Mouse (Mus musculus) midbrain, embryonic 15.5 days (tissue): ENCODE measurements around the gene Phf23. TPM values are rescaled to one million over a fixed set of nuclear protein-coding genes. Genes with fewer than 3 reads are reported as not detected.
"Not testable (repeated sequence)": the region's sequence is repeated elsewhere in the genome, so short reads cannot be mapped to it uniquely, and the experiment has no call there.

ENCODE experiments used
- ATAC-seq: fragments of 200-750 bp; cut with Nextera tagmentation; replicated peaks from 2 replicates; pipeline ENCODE4 v1.8.0; 2017; ENCODE audit warnings: moderate TSS enrichment
- H3K27ac ChIP-seq: fragments of 300-500 bp; sonication (generic); 2 replicates; pipeline ENCODE4 v1.5.1; 2015; ENCODE audit warnings: mild to moderate bottlenecking, inconsistent platforms
- H3K27me3 ChIP-seq: fragments of 300-500 bp; sonication (generic); replicated peaks from 2 replicates; pipeline ENCODE4 v1.6.1; 2015; ENCODE audit warnings: inconsistent platforms
- H3K36me3 ChIP-seq: fragments of 300-500 bp; sonication (generic); replicated peaks from 2 replicates; pipeline ENCODE4 v1.6.1; 2015; ENCODE audit warnings: inconsistent platforms
- H3K4me1 ChIP-seq: fragments of 300-500 bp; sonication (generic); 2 replicates; pipeline ENCODE4 v1.6.1; 2015; ENCODE audit warnings: inconsistent platforms
- H3K4me2 ChIP-seq: fragments of 300-500 bp; sonication (generic); 2 replicates; pipeline ENCODE4 v1.6.1; 2015; ENCODE audit warnings: inconsistent platforms, mild to moderate bottlenecking, moderate library complexity
- H3K4me3 ChIP-seq: fragments of 300-500 bp; sonication (generic); 2 replicates; pipeline ENCODE4 v1.5.1; 2015; ENCODE audit warnings: mild to moderate bottlenecking, inconsistent platforms
- H3K9ac ChIP-seq: fragments of 300-500 bp; sonication (generic); 2 replicates; pipeline ENCODE4 v1.6.1; 2015; ENCODE audit warnings: mild to moderate bottlenecking, inconsistent platforms
- H3K9me3 ChIP-seq: fragments of 300-500 bp; sonication (generic); 2 replicates; pipeline ENCODE4 v1.6.1; 2016; ENCODE audit warnings: inconsistent platforms
- WGBS: fragments of 180-500 bp; shearing (Covaris S2); methylation state at CpG from one replicate; pipeline ENCODE4 v1.1.7; 2015; ENCODE audit warnings: mixed read lengths; 5-methylcytosine and 5-hydroxymethylcytosine counted together
- polyA plus RNA-seq: library from polyadenylated mRNA; unstranded; fragments of >200 nt; fragmentation: Nextera tagmentation; extraction: Ambion mirVana; gene quantifications from 2 replicates; pipeline ENCODE4 v1.2.1, GENCODE M21; 2015

Gene Phf23
- 57.1 and 58.8 TPM in 2 replicates for polyA plus RNA-seq

DNA sequence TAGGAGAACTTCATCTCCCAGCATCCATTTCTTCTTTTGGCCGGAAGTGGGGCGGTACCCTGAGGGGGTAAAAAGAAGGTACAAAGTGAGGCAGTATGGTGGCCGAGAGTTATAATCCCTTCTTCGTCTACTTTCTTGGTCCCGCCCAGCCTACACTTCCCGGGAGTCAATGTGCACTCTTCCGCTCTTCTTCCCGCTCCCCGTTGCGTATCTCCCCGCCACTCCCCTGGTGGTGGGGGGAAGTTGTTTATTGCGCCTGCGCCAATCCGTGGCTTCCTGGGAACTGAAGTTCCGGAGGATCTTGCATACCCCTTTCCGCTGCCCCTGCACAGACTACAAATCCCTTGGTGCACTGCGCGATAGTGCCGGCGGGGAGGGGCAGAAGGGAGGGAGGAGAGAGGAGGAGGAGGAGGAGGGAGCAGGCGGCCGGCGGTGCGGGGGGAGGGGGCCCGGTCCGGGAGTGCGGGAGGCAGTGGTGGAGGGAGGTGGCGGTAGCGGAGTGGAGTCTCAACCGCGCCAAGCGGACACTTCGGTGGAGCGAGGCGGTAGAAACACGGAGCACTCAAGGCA is at the start of gene Phf23:
Gene Phf23, plus strand, starts transcription at position 387 of the 570 bp plus-strand sequence.
- under 1% methylated on average over 36 of the region's 36 CpGs for WGBS
- Histone ChIP-seq H3K4me3 (peak within 1 kb of the TSS; percentile 90), H3K9ac (peak within 1 kb of the TSS; percentile 87), H3K27me3 (no peaks in the 10 kb centered on the region), H3K4me1 (peaks cover 49% of the 10 kb centered on the region), H3K4me2 (peak within 1 kb of the TSS; percentile 77), H3K27ac (peak within 1 kb of the TSS; percentile 92), H3K36me3 (peaks cover 9% of the 10 kb centered on the region), H3K9me3 (no peaks in the 10 kb centered on the region)
- peak; percentile 87 for ATAC-seq

GRCm38 (mm10) chr11:69945997-69946891 is 49.3 kb upstream of the Phf23 start:
- WGBS = 93% methylated on average over 18 of the region's 18 CpGs
- Histone ChIP-seq H3K4me2 (no peak overlapping the region), H3K4me3 (no peak overlapping the region), H3K36me3 (no peaks in the 10 kb centered on the region), H3K9ac (no peak overlapping the region), H3K4me1 (peaks cover 16% of the 10 kb centered on the region), H3K27me3 (0 out of 2 replicates have a peak, but pooled peaks cover 4% of the 10 kb centered on the region), H3K27ac (no peak overlapping the region), H3K9me3 (no peaks in the 10 kb centered on the region)
- ATAC-seq = no peak

GRCm38 (mm10) chr11:69947337-69948065 is 48.1 kb upstream of the Phf23 start:
- Histone ChIP-seq H3K27me3 (0 out of 2 replicates have a peak, but pooled peaks cover 7% of the 10 kb centered on the region), H3K9ac (peak overlapping the region; percentile 25; the same call in 1 of the 2 replicates), H3K36me3 (no peaks in the 10 kb centered on the region), H3K9me3 (no peaks in the 10 kb centered on the region), H3K4me2 (peak overlapping the region; percentile 55), H3K4me3 (peak overlapping the region; percentile 44), H3K4me1 (peaks cover 16% of the 10 kb centered on the region), H3K27ac (no peak overlapping the region)
- peak; percentile 41 for ATAC-seq
- WGBS = 3% methylated on average over 29 of the region's 29 CpGs

GRCm38 (mm10) chr11:69948066-69948762 is 47.4 kb upstream of the Phf23 start, which contains the start of gene Slc2a4:
Gene Slc2a4 (minus strand): TSS chr11:69948188.
- peak within 1 kb of the TSS; percentile 44 for H3K4me3 ChIP-seq
- 0 out of 2 replicates have a peak within 1 kb of the TSS, but pooled peaks have one; percentile 16 for H3K27ac ChIP-seq
- WGBS = 0% methylated on average over 34 of the region's 34 CpGs
- H3K4me2 ChIP-seq = peak within 1 kb of the TSS; percentile 55
- 0 out of 2 replicates have a peak, but pooled peaks cover 7% of the 10 kb centered on the region for H3K27me3 ChIP-seq
- no peaks in the 10 kb centered on the region for H3K36me3 ChIP-seq
- peaks cover 16% of the 10 kb centered on the region for H3K4me1 ChIP-seq
- no peaks in the 10 kb centered on the region for H3K9me3 ChIP-seq
- H3K9ac ChIP-seq = peak within 1 kb of the TSS; percentile 25; the same call in 1 of the 2 replicates
- ATAC-seq = peak; percentile 91

- Histone ChIP-seq H3K36me3 (no peaks in the 10 kb centered on the region), H3K27me3 (0 out of 2 replicates have a peak, but pooled peaks cover 7% of the 10 kb centered on the region), H3K27ac (0 out of 2 replicates have a peak overlapping the region, but pooled peaks have one; percentile 16), H3K9ac (no peak overlapping the region), H3K4me3 (peak overlapping the region; percentile 44), H3K4me1 (peaks cover 16% of the 10 kb centered on the region), H3K9me3 (no peaks in the 10 kb centered on the region), H3K4me2 (peak overlapping the region; percentile 55)
- ATAC-seq = peak; percentile 71
- under 1% methylated on average over 14 of the region's 14 CpGs for WGBS
Observed at GRCm38 (mm10) chr11:69948763-69949150, 46.8 kb upstream of the Phf23 start.

DNA sequence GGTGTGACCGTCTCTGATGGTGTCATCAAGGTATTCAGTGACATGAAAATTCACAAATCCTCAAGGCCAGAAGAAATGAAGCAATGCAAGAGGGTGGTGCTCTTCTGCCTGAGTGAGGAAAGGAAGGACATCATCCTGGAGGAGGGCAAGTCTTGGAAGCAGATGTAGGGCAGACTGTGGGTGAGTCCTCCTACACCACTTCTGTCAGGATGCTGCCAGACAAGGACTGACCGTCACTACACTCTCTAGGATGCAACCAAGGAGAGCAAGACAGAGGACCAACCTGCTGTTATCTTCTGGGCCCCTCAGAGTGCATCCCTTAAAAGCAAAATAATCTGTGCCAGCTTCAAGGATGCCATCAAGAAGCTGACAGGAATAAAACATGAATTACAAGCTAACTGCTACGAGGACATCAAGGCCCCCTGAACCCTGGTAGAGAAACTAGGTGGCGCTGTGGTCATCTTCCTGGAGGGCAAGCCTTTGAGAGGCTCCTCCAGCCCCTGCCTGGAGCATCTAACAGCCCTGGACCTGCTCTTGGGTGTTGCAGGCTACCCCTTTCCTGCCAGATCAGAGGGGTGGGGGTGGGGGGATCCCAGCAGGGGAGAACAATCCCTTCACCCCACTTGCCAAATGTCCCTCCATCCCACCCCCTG is 44.6 kb upstream of the Phf23 start:
- Histone ChIP-seq H3K9ac (no peak overlapping the region), H3K27ac (no peak overlapping the region), H3K36me3 (no peaks in the 10 kb centered on the region), H3K4me1 (peaks cover 16% of the 10 kb centered on the region), H3K4me3 (no peak overlapping the region), H3K9me3 (no peaks in the 10 kb centered on the region), H3K4me2 (no peak overlapping the region), H3K27me3 (0 out of 2 replicates have a peak, but pooled peaks cover 7% of the 10 kb centered on the region)
- no peak for ATAC-seq
- WGBS = 41% methylated on average over 4 of the region's 4 CpGs

GRCm38 (mm10) chr11:69952274-69952673 is 43.3 kb upstream of the Phf23 start:
- ATAC-seq = no peak
- WGBS = 50% methylated on average over 1 of the region's 1 CpGs
- Histone ChIP-seq H3K4me3 (no peak overlapping the region), H3K27ac (no peak overlapping the region), H3K27me3 (0 out of 2 replicates have a peak, but pooled peaks cover 13% of the 10 kb centered on the region), H3K9ac (no peak overlapping the region), H3K36me3 (no peaks in the 10 kb centered on the region), H3K4me1 (peaks cover 15% of the 10 kb centered on the region), H3K4me2 (no peak overlapping the region), H3K9me3 (no peaks in the 10 kb centered on the region)

DNA sequence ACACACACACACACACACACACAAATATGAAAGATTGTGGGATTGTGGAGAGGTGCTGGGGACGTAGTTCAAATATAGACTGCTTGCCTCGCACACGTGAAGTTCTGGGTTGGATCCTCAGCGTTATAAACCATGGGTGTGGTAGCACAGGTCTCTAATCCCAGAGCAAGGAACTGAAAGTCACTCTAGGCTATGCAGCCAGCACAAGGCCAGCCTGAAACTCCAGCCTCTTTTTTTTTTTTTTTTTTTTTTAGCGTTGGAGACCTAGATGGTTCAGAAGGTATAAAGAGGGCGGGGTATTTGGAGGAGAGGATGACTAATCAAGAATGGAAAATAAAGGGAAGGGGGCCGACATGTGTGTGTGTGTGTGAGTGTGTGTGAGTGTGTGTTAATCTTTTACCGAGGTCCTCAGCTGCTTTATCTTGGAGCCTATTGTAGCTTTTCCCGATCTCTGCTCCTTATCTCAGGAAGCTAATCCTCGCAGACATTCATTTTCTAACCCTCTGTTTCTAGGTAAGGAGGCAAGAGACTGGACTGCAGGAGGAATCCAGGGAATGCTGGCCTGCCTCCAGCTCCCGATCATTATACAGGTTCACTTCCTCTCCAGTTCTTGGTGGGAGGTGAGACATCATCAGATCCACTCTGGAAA is 42.2 kb upstream of the Phf23 start:
- 0 out of 2 replicates have a peak, but pooled peaks cover 13% of the 10 kb centered on the region for H3K27me3 ChIP-seq
- H3K4me2 ChIP-seq = no peak overlapping the region
- no peak overlapping the region for H3K4me3 ChIP-seq
- WGBS = 64% methylated on average over 11 of the region's 11 CpGs
- no peak for ATAC-seq
- H3K27ac ChIP-seq = no peak overlapping the region
- H3K4me1 ChIP-seq = peaks cover 4% of the 10 kb centered on the region
- no peaks in the 10 kb centered on the region for H3K9me3 ChIP-seq
- no peak overlapping the region for H3K9ac ChIP-seq
- no peaks in the 10 kb centered on the region for H3K36me3 ChIP-seq

DNA sequence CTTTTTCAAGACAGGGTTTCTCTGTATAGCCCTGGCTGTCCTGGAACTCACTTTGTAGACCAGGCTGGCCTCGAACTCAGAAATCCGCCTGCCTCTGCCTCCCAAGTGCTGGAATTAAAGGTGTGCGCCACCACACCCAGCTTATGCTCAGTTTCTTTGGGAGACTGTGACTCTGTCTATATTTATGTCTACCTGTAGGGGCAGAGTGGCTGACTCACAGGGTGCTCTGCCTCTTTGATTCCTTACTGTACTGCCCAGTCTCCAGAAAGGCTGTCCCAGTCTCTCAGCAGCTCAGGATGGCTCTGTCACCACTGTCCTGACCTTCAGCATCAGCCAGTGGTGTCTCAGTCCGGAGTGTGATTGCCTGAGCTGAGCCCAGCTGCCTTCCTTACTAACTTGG is 40.0 kb upstream of the Phf23 start:
- H3K9me3 ChIP-seq, H3K4me3 ChIP-seq, H3K27ac ChIP-seq, H3K4me2 ChIP-seq, H3K36me3 ChIP-seq, H3K9ac ChIP-seq, ATAC-seq, H3K4me1 ChIP-seq: not testable (repeated sequence)
- 0 out of 2 replicates have a peak, but pooled peaks cover 12% of the 10 kb centered on the region for H3K27me3 ChIP-seq
- WGBS = 79% methylated on average over 4 of the region's 4 CpGs

- Histone ChIP-seq H3K27me3 (peaks cover 15% of the 10 kb centered on the region; the same call in 1 of the 2 replicates), H3K4me2 (no peak overlapping the region), H3K27ac (no peak overlapping the region), H3K4me3 (no peak overlapping the region), H3K9me3 (no peaks in the 10 kb centered on the region), H3K4me1 (no peaks in the 10 kb centered on the region), H3K36me3 (no peaks in the 10 kb centered on the region), H3K9ac (no peak overlapping the region)
- 85% methylated on average over 1 of the region's 1 CpGs for WGBS
- ATAC-seq = no peak
Observed at GRCm38 (mm10) chr11:69956218-69956617, 39.4 kb upstream of the Phf23 start.
